Mouse (Mus musculus) neural tube, embryonic 13.5 days (tissue): ENCODE data around the gene Nup54. TPM values are rescaled to one million over a fixed set of nuclear protein-coding genes. Genes with fewer than 3 reads are reported as not detected.

Experiments
- ATAC-seq: fragments of 200-750 bp; cut with Nextera tagmentation; 2 replicates; pipeline ENCODE4 v1.8.0; 2017; ENCODE audit warnings: low read depth, mild to moderate bottlenecking, moderate TSS enrichment, moderate library complexity
- H3K27ac ChIP-seq: fragments of 300-500 bp; sonication (generic); replicated peaks from 2 replicates; pipeline ENCODE4 v1.5.1; 2015; ENCODE audit warnings: moderate library complexity, mild to moderate bottlenecking, inconsistent platforms
- H3K27me3 ChIP-seq: fragments of 300-500 bp; sonication (generic); 2 replicates; pipeline ENCODE4 v1.6.1; 2015; ENCODE audit warnings: mild to moderate bottlenecking, inconsistent platforms
- H3K36me3 ChIP-seq: fragments of 300-500 bp; sonication (generic); 2 replicates; pipeline ENCODE4 v1.6.1; 2015; ENCODE audit warnings: mild to moderate bottlenecking, inconsistent platforms
- H3K4me1 ChIP-seq: fragments of 300-500 bp; sonication (generic); replicated peaks from 2 replicates; pipeline ENCODE4 v1.6.1; 2015; ENCODE audit warnings: inconsistent platforms
- H3K4me2 ChIP-seq: fragments of 300-500 bp; sonication (generic); 2 replicates; pipeline ENCODE4 v1.6.1; 2015; ENCODE audit warnings: inconsistent platforms, mild to moderate bottlenecking, moderate library complexity
- H3K4me3 ChIP-seq: fragments of 300-500 bp; sonication (generic); 2 replicates; pipeline ENCODE4 v1.5.1; 2015; ENCODE audit warnings: mild to moderate bottlenecking, inconsistent platforms
- H3K9ac ChIP-seq: fragments of 300-500 bp; sonication (generic); 2 replicates; pipeline ENCODE4 v1.6.1; 2015; ENCODE audit warnings: moderate library complexity, mild to moderate bottlenecking, inconsistent platforms
- H3K9me3 ChIP-seq: fragments of 300-500 bp; sonication (generic); 2 replicates; pipeline ENCODE4 v1.6.1; 2016; ENCODE audit warnings: inconsistent platforms
- WGBS: fragments of 180-500 bp; shearing (Covaris S2); methylation state at CpG from one replicate; pipeline ENCODE4 v1.1.7; 2015; 5-methylcytosine and 5-hydroxymethylcytosine counted together
- polyA plus RNA-seq: library from polyadenylated mRNA; unstranded; fragments of >200 nt; fragmentation: Nextera tagmentation; extraction: Ambion mirVana; gene quantifications from 2 replicates; pipeline ENCODE4 v1.2.1, GENCODE M21; 2015

Nup54 gene
- polyA plus RNA-seq, 1 experiment from 2014 or later = 43.7 TPM

DNA sequence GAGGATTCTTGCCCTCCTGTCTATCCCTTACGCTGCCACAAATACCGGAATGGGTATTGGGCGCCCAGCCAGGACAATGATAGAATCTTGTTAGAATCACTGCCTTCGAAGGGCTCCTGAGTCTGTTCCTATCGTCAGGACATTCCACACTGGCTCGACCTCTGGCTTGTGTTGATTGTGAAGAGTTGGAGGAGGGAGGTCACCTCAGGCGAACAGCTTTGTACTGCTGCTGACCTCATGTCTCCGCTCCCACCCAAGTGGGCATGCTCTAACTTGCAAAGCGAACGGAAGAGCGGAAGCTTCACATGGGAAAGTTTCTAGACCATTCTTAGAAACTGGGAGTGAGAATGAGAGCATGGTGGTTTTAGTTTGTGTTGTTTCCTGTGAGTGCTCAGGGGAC lies 47.6 kb downstream of the Nup54 start:
- Histone ChIP-seq H3K36me3 (no peaks in the 10 kb centered on the region), H3K27me3 (peaks cover 26% of the 10 kb centered on the region), H3K4me2 (no peak overlapping the region), H3K4me3 (no peak overlapping the region), H3K4me1 (peaks cover 6% of the 10 kb centered on the region; the same call in 1 of the 2 replicates), H3K9me3 (no peaks in the 10 kb centered on the region), H3K27ac (no peak overlapping the region), H3K9ac (no peak overlapping the region)
- WGBS = 79% methylated on average over 11 of the region's 11 CpGs
- ATAC-seq = no peak

DNA sequence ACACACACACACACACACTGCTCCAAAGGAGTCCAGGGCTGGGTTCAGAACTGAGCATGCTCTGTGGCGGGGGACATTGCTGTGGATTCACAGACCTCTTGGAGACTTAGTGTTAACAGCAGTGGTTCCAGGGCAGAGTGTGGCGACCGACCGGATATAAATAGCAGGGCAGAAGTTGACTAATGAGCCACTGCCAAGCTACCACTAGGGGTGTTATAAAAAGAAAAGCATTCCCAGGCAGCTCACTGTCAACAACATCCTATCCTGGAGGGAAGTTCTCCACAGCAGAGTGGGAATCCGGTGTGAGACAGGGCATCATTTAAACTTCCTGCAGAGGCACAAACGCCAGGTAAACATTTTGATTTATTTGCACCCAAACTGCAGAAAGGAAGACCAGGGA lies 48.4 kb downstream of the Nup54 start:
- no peak for ATAC-seq

DNA sequence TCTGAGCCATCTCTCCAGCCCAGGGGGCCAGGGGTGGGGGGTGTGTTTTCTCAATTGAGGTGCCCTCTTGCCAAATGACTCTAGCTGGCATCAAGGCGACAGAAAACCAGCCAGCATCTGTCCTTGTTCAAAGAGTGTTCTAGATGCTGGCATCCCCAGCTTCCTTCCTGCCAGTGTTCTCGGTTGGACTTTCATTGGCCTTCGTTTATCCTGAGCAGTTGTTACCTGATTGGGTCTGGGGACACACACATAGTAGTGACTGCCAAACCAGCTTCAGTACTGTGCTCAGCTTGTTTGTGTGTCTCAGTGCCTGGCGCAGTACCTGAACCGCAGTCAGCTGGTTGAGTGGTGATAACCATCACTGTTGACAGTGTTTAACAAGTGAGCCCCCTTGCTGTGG lies 48.9 kb downstream of the Nup54 start:
- WGBS = 87% methylated on average over 5 of the region's 5 CpGs
- Histone ChIP-seq H3K27me3 (peaks cover 12% of the 10 kb centered on the region), H3K4me1 (peaks cover 6% of the 10 kb centered on the region; the same call in 1 of the 2 replicates), H3K27ac (no peak overlapping the region), H3K9me3 (no peaks in the 10 kb centered on the region), H3K9ac (no peak overlapping the region), H3K4me2 (no peak overlapping the region), H3K36me3 (no peaks in the 10 kb centered on the region), H3K4me3 (no peak overlapping the region)
- no peak for ATAC-seq

More for the DNA sequence above, 48.4 kb downstream of the Nup54 start:
- 60% methylated on average over 6 of the region's 6 CpGs for WGBS
- Histone ChIP-seq H3K36me3 (no peaks in the 10 kb centered on the region), H3K4me2 (no peak overlapping the region), H3K27me3 (peaks cover 18% of the 10 kb centered on the region), H3K9me3 (no peaks in the 10 kb centered on the region), H3K27ac (no peak overlapping the region), H3K4me3 (no peak overlapping the region), H3K4me1 (peaks cover 6% of the 10 kb centered on the region; the same call in 1 of the 2 replicates), H3K9ac (no peak overlapping the region)

DNA sequence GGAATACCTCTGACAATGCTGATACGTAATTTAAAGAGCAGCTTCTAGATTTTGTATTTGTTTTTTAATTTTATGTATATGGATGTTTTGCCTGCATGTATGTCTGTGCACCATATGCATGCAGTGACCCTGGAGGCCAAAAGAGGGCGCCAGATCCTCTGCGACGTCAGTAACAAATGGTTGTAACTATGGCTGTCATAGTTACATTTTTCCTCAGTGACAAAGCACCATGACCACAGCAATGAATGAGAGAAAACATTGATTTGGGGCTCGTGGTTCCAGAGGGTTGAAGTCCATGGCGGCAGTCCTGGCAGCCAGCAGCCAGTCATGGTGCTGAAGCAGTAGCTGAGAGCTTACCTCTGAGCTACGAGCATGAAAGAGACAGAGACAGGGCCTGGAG lies 50.2 kb downstream of the Nup54 start:
- H3K9me3 ChIP-seq = no peaks in the 10 kb centered on the region
- H3K9ac ChIP-seq = no peak overlapping the region
- no peak overlapping the region for H3K27ac ChIP-seq
- WGBS = 48% methylated on average over 7 of the region's 7 CpGs
- H3K36me3 ChIP-seq = no peaks in the 10 kb centered on the region
- no peak overlapping the region for H3K4me2 ChIP-seq
- ATAC-seq = no peak
- H3K27me3 ChIP-seq = 0 out of 2 replicates have a peak, but pooled peaks cover 2% of the 10 kb centered on the region
- no peak overlapping the region for H3K4me3 ChIP-seq
- H3K4me1 ChIP-seq = peaks cover 6% of the 10 kb centered on the region; the same call in 1 of the 2 replicates

DNA sequence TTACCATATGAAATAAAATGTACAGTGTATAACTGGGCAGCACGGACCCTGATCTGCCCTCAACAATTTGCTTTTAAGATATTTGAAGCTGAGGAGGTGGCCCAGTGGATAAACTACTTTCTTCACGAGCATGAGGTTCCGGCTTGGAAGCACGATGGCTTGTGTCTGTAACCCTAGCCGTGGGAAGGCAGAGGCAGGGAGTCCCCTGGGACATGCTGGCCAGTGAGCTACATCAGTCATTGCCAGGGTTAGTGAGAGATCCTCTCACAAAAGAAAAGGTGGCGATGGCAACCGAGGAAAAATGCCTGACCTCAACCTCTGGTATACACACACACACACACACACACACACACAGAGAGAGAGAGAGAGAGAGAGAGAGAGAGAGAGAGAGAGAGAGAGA lies 51.3 kb downstream of the Nup54 start:
- H3K4me2 ChIP-seq = no peak overlapping the region
- H3K27ac ChIP-seq = no peak overlapping the region
- H3K36me3 ChIP-seq = no peaks in the 10 kb centered on the region
- no peaks in the 10 kb centered on the region for H3K9me3 ChIP-seq
- H3K4me1 ChIP-seq = peaks cover 2% of the 10 kb centered on the region; the same call in 1 of the 2 replicates
- WGBS = 50% methylated on average over 7 of the region's 7 CpGs
- H3K4me3 ChIP-seq = no peak overlapping the region
- no peaks in the 10 kb centered on the region for H3K27me3 ChIP-seq
- ATAC-seq = no peak
- H3K9ac ChIP-seq = no peak overlapping the region

DNA sequence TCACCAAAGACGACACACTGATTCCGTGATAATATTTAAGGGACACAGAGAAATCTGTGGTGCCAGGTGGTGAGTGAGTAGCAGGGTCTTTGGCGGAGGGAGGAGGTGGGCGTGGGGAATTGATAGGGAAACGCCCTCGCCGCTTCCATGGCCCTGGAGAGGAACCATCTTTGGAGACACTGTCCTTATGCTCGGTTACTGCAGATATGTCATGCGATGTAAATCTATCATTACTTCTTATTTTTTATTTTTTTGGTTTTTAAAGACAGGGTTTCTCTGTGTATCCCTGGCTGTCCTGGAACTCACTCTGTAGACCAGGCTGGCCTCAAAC lies 52.7 kb downstream of the Nup54 start:
- no peak for ATAC-seq
- no peaks in the 10 kb centered on the region for H3K36me3 ChIP-seq
- H3K4me2 ChIP-seq = no peak overlapping the region
- H3K4me1 ChIP-seq = no peaks in the 10 kb centered on the region
- H3K9me3 ChIP-seq = no peaks in the 10 kb centered on the region
- no peaks in the 10 kb centered on the region for H3K27me3 ChIP-seq
- no peak overlapping the region for H3K4me3 ChIP-seq
- no peak overlapping the region for H3K9ac ChIP-seq
- WGBS = 62% methylated on average over 9 of the region's 9 CpGs
- no peak overlapping the region for H3K27ac ChIP-seq

DNA sequence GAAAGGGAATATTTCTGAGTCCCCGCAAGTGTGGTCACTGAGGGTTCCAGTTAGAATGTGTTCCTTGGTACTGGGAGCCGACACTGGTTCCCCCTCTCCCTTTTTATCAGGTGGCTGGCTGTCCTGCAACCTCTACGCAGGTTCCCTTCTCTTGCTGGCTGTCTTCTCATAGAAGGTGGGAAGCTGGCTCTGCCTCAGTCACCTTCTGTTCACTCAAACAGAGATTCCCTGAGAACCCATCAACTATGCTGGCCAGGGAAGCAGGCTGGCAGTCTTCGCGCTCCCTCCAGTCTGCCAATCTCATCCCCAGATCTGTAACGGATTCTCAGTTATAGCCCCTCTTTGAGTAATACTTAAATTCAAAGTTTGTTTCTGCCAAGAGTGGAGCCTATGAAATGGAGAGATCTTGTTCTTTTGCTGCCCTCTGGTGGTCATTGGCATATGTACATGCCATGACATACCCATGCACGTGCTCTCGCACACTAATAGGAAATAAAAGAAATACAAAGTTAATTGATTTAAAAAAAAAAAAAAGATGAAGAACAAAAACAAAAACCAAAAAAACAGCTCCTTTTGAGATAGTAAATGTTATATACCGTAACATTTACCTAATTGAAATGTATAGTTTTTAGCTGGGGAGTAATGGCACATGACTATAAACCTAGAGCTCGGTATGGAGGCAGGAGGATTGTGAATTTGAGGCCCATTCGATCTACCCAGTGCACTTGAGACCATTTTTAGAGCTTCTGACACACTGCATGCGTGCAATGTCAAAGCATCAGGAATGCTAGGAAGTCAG lies 53.3 kb downstream of the Nup54 start:
- ATAC-seq = peak; percentile 74; the same call in 1 of the 2 replicates
- Histone ChIP-seq H3K27ac (no peak overlapping the region), H3K9ac (no peak overlapping the region), H3K4me3 (no peak overlapping the region), H3K27me3 (no peaks in the 10 kb centered on the region), H3K36me3 (no peaks in the 10 kb centered on the region), H3K9me3 (no peaks in the 10 kb centered on the region), H3K4me1 (no peaks in the 10 kb centered on the region), H3K4me2 (no peak overlapping the region)
- 38% methylated on average over 12 of the region's 12 CpGs for WGBS

DNA sequence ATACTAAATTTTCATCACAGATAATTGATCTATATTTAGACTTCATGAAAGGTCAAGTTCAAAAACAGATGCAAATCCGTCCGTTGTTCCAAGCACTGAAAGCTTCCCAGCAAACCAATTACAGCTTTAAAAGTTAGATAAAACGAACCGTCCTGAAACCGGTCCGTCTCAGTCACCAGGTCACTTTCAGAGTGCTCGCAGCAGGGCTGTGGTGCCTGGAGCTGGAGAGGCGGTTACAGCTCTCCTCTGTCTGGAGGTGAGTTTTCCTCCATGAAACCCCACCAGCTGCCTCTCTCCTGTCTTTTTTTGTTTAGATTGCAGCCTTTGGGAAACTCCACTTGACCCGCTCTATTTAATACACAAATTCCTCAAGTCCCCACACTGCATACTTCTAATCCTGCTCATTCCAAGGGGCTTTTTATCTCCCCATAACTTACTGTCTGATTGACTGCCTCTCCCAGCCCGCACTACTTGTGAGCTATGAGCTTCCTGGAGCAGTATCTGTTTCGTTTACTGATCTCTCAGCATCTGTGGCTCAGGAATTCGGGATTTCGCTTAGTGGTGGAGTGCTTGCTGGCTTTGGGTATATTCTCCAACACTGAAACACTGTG lies 58.1 kb downstream of the Nup54 start:
- ATAC-seq = no peak
- H3K9me3 ChIP-seq = no peaks in the 10 kb centered on the region
- 57% methylated on average over 13 of the region's 13 CpGs for WGBS

DNA sequence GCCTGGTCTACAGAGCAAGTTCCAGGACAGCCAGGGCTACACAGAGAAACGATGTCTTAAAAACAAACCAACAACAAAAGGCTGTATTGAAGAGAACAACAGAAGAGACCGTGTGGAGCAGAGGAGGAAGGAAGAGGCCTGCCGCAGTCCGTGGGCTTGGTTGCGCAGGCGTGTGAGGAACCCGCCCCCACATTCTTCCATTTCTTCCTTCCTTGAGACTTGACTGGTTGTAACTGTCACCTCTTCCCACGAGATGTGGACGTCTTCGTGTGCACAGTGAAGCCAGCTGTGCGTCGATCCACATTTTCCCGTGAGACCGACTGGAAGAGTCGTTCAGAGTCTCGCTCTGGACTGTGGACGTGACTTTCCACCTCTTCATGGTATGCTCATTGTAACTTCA lies 59.7 kb downstream of the Nup54 start:
- ATAC-seq = no peak
- Histone ChIP-seq H3K9me3 (no peaks in the 10 kb centered on the region), H3K36me3 (no peaks in the 10 kb centered on the region), H3K27me3 (no peaks in the 10 kb centered on the region), H3K4me2 (no peak overlapping the region), H3K4me1 (peaks cover 14% of the 10 kb centered on the region), H3K27ac (no peak overlapping the region), H3K4me3 (no peak overlapping the region), H3K9ac (no peak overlapping the region)
- WGBS = 72% methylated on average over 17 of the region's 17 CpGs

More for the DNA sequence above, 58.1 kb downstream of the Nup54 start:
- Histone ChIP-seq H3K27ac (no peak overlapping the region), H3K9ac (no peak overlapping the region), H3K27me3 (no peaks in the 10 kb centered on the region), H3K36me3 (no peaks in the 10 kb centered on the region), H3K4me2 (no peak overlapping the region), H3K4me3 (no peak overlapping the region), H3K4me1 (no peaks in the 10 kb centered on the region)

DNA sequence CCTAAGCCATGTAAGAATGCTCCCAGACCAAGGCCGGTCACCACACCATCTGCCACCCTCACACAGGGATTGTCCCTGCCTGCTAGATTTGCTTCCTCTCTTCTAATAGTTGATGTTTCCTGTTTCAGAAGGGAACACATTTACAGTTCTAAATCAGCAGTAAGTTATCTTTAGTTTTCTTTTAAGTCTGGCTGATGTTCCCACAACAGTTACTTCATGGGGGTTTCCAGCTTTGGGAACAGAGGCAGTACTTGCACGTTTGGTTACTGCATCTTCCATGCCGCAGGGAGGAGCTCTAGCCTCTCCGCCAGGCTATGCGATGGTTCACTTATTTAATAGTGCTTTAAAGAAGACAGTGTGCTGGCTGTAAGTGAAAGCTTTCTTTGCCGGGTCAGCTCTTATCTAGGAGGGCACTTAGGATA lies 60.3 kb downstream of the Nup54 start:
- Histone ChIP-seq H3K4me2 (no peak overlapping the region), H3K9ac (no peak overlapping the region), H3K27ac (no peak overlapping the region), H3K9me3 (no peaks in the 10 kb centered on the region), H3K27me3 (no peaks in the 10 kb centered on the region), H3K4me3 (no peak overlapping the region), H3K4me1 (peaks cover 16% of the 10 kb centered on the region), H3K36me3 (no peaks in the 10 kb centered on the region)
- ATAC-seq = no peak
- 44% methylated on average over 6 of the region's 6 CpGs for WGBS

DNA sequence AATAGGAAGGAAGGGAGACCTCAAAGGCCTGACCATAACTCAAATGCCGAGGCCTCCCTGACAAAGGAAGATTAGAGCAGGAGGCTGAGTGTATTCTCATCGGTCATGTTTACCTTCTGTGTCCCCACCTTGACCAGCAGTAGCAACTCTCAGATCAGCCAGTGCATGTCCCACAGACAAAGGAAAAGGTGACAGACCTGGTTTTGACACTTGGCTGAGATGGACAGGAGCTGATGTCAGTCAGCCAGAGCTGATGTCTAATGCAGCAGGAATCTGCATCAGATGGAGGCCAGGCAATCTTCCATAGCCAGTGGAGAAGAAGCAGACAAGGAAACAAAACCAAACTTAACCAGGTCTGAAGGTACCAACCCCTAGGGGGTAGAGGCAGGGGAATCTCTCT lies 62.4 kb downstream of the Nup54 start:
- H3K27ac ChIP-seq = no peak overlapping the region
- no peak for ATAC-seq
- H3K9me3 ChIP-seq = no peaks in the 10 kb centered on the region
- H3K4me3 ChIP-seq = no peak overlapping the region
- no peaks in the 10 kb centered on the region for H3K36me3 ChIP-seq
- 76% methylated on average over 2 of the region's 2 CpGs for WGBS
- H3K4me1 ChIP-seq = peaks cover 25% of the 10 kb centered on the region
- no peak overlapping the region for H3K9ac ChIP-seq
- H3K27me3 ChIP-seq = no peaks in the 10 kb centered on the region
- H3K4me2 ChIP-seq = no peak overlapping the region

DNA sequence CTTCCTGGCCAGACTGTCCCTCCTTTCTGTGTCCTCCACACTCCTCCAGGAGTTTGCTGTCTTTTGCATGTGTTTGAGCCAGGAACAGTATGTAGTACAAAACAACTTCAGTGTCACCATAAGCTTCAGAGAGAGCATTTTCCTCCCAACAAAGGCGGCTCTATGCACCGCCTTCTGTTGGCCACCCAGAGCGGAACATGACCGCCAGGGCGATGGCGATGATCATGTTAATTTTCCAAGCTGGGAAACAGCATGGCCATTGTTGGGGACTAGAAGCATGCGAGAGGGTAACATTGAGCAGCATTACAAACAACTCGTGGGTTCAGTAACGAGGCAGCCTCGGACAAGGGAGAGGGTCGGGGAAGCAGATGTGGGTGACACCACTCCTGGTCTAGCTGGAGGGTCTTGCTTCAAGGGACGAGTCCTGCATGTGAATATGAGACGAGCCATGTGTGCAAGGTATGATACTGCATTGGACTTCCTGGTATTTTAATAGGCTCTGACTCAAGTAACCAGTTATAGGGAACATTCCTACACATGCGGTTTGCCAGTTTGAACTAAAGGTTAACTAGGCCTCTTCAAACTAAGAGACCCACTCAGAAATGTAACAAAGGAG lies 63.5 kb downstream of the Nup54 start:
- peak overlapping the region; percentile 67 for H3K27ac ChIP-seq
- peak; percentile 41; the same call in 1 of the 2 replicates for ATAC-seq
- H3K4me2 ChIP-seq = peak overlapping the region; percentile 5; the same call in 1 of the 2 replicates
- H3K4me3 ChIP-seq = no peak overlapping the region
- no peaks in the 10 kb centered on the region for H3K36me3 ChIP-seq
- no peaks in the 10 kb centered on the region for H3K9me3 ChIP-seq
- 63% methylated on average over 14 of the region's 14 CpGs for WGBS
- H3K4me1 ChIP-seq = peaks cover 25% of the 10 kb centered on the region
- no peak overlapping the region for H3K9ac ChIP-seq
- no peaks in the 10 kb centered on the region for H3K27me3 ChIP-seq
